7 mouse cellular contexts compared by ENCODE assay signal in the genomic region with DNA sequence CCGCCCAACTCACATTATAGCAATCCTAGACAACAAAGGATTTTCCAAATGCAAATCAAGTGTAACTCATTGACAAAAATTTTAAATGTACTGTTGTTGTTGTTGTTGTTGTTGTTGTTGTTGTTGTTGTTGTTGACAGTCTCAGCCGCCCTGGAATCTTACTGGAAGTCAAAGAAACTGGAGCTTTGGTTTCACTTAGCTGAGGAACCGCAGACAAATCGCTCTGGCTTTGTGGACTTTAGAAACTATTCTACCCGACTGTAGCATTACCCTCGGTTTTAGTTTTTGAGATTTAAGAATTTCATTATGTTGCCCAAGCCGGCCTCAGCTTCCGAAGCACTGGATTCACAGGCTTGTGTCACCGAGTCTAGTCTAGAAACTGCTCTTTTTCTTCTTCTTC. TPM values are rescaled to one million over a fixed set of nuclear protein-coding genes. Genes with fewer than 3 reads are reported as not detected.
DNase-seq lines count a peak whose midpoint lies in the region; ATAC-seq and TF ChIP-seq lines count a peak whose summit lies in the region.

No protein-coding gene starts in this region.

- H3K4me2 ChIP-seq in forebrain, embryonic 12.5 days = peak overlapping the region; percentile 53
- H3K4me2 ChIP-seq in limb, embryonic 11.5 days (ENCODE audit: low read depth, severe bottlenecking) = peak overlapping the region; percentile 55

- TF ChIP-seq POLR2A in testis, adult 2 months (IDR thresholded peaks at IDR 0.05; ENCODE audit: control insufficient read depth, low read depth, low read length) = no peak

- H3K27ac ChIP-seq in testis, adult 2 months (ENCODE audit: control insufficient read depth, insufficient read depth, low read depth, low read length) = no peak overlapping the region
- peak overlapping the region; percentile 86 for H3K27ac ChIP-seq in forebrain, embryonic 12.5 days
- H3K27ac ChIP-seq in limb, embryonic 11.5 days (replicated peaks; ENCODE audit: low read depth, low read length) = peak overlapping the region; percentile 53

- DNase-seq in testis, postnatal 14 days (ENCODE audit: low spot score) = no peak
- no peak for DNase-seq in limb, embryonic 11.5 days (ENCODE audit: low spot score)
- peak; percentile 35 for DNase-seq in splenic B cell, adult 2 months (ENCODE audit: low read depth, low spot score)
- no peak for DNase-seq in cerebellum, postnatal 4 days (ENCODE audit: low spot score in 2 of 2)
- DNase-seq in frontal cortex, postnatal 10 days (ENCODE audit: low spot score in 2 of 2) = no peak

- peaks cover 3% of the 10 kb centered on the region; the same call in 1 of the 2 replicates for H3K4me1 ChIP-seq in testis, adult 2 months (ENCODE audit: control insufficient read depth, insufficient read depth, low read length)
- H3K4me1 ChIP-seq in forebrain, embryonic 12.5 days = 0 out of 2 replicates have a peak, but pooled peaks cover under 1% of the 10 kb centered on the region
- no peaks in the 10 kb centered on the region for H3K4me1 ChIP-seq in limb, embryonic 11.5 days (ENCODE audit: control insufficient read depth, insufficient read depth, low read length)

- ATAC-seq in forebrain, embryonic 12.5 days (ENCODE audit: low FRiP score) = no peak
- no peak for ATAC-seq in limb, embryonic 11.5 days (ENCODE audit: insufficient number of reproducible peaks, low FRiP score, low TSS enrichment, low read depth)

- no peaks in the 10 kb centered on the region for H3K9me3 ChIP-seq in forebrain, embryonic 12.5 days
- no peaks in the 10 kb centered on the region for H3K9me3 ChIP-seq in limb, embryonic 11.5 days (ENCODE audit: control insufficient read depth, low read length)

- peak overlapping the region; percentile 82 for H3K4me3 ChIP-seq in testis, adult 2 months (ENCODE audit: control insufficient read depth, low read depth, low read length)
- peak overlapping the region; percentile 60 for H3K4me3 ChIP-seq in forebrain, embryonic 12.5 days (replicated peaks)
- peak overlapping the region; percentile 50 for H3K4me3 ChIP-seq in limb, embryonic 11.5 days (ENCODE audit: low read depth, low read length)

- H3K36me3 ChIP-seq in testis, adult 2 months (ENCODE audit: control insufficient read depth, insufficient read depth, low read length) = no peaks in the 10 kb centered on the region
- no peaks in the 10 kb centered on the region for H3K36me3 ChIP-seq in forebrain, embryonic 12.5 days (replicated peaks)
- H3K36me3 ChIP-seq in limb, embryonic 11.5 days (ENCODE audit: control insufficient read depth, insufficient read depth, low read length) = no peaks in the 10 kb centered on the region
- H3K36me3 ChIP-seq in splenic B cell, adult 2 months (ENCODE audit: control insufficient read depth, insufficient read depth, low read length, poor library complexity, severe bottlenecking) = no peaks in the 10 kb centered on the region

- no peaks in the 10 kb centered on the region for H3K27me3 ChIP-seq in testis, adult 2 months (ENCODE audit: control insufficient read depth, insufficient read depth, low read length)
- H3K27me3 ChIP-seq in forebrain, embryonic 12.5 days = peaks cover 8% of the 10 kb centered on the region; the same call in 1 of the 2 replicates
- no peaks in the 10 kb centered on the region for H3K27me3 ChIP-seq in limb, embryonic 11.5 days (ENCODE audit: control insufficient read depth, insufficient read depth, low read length)
- no peaks in the 10 kb centered on the region for H3K27me3 ChIP-seq in splenic B cell, adult 2 months (ENCODE audit: control insufficient read depth, insufficient read depth, low read length, poor library complexity, severe bottlenecking)

- peak overlapping the region; percentile 68 for H3K9ac ChIP-seq in forebrain, embryonic 12.5 days
- peak overlapping the region; percentile 74 for H3K9ac ChIP-seq in limb, embryonic 11.5 days (ENCODE audit: low read length)

- no peak for TF ChIP-seq CTCF in testis, adult 2 months (IDR thresholded peaks at IDR 0.05; ENCODE audit: control insufficient read depth, insufficient read depth, insufficient replicate concordance, low read depth, low read length)

- under 1% methylated on average over 9 of the region's 9 CpGs for WGBS in forebrain, embryonic 12.5 days
- 1% methylated on average over 9 of the region's 9 CpGs for WGBS in limb, embryonic 11.5 days

RNA-seq across cellular contexts. Expression of a gene that starts 11.8 kb away (rescaled TPM):
- polyA plus RNA-seq in testis, adult 2 months (2012; rRNA removed) = 0.05 and 0.26 TPM in 2 replicates
- 0.18 and 0.36 TPM in 2 replicates for polyA plus RNA-seq in forebrain, embryonic 12.5 days (2016; fragmentation: Nextera tagmentation; extraction: Ambion mirVana)
- polyA plus RNA-seq in limb, embryonic 11.5 days (2014; fragmentation: Nextera tagmentation; extraction: Ambion mirVana) = not detected in 2 replicates

RNA-seq across cellular contexts. Expression of a gene that starts 30.3 kb away (rescaled TPM):
- 2.0 TPM in 2 replicates for polyA plus RNA-seq in testis, adult 2 months (2012; rRNA removed)
- 13.0 and 13.2 TPM in 2 replicates for polyA plus RNA-seq in forebrain, embryonic 12.5 days (2016; fragmentation: Nextera tagmentation; extraction: Ambion mirVana)
- polyA plus RNA-seq in limb, embryonic 11.5 days (2014; fragmentation: Nextera tagmentation; extraction: Ambion mirVana) = 16.3 and 17.4 TPM in 2 replicates

RNA-seq across cellular contexts. Expression of a gene that starts 34.7 kb away (rescaled TPM):
- 0.08 and 0.21 TPM in 2 replicates for polyA plus RNA-seq in testis, adult 2 months (2012; rRNA removed)
- polyA plus RNA-seq in forebrain, embryonic 12.5 days (2016; fragmentation: Nextera tagmentation; extraction: Ambion mirVana) = 0.23 and 0.36 TPM in 2 replicates
- 1.3 and 2.2 TPM in 2 replicates for polyA plus RNA-seq in limb, embryonic 11.5 days (2014; fragmentation: Nextera tagmentation; extraction: Ambion mirVana)
